Mouse (Mus musculus) ZHBTc4 (cell line): ENCODE data around the gene Plxnd1.

ENCODE experiments used
- DNase-seq: peaks from one replicate; pipeline ENCODE4 v3.0.0-alpha.2; 2011; ENCODE audit warnings: low read depth, low spot score

Plxnd1 gene

GRCm38 (mm10) chr6:115957681-115958080 lies 37.1 kb downstream of the Plxnd1 start:
- no peak for DNase-seq

GRCm38 (mm10) chr6:115956922-115957601 lies 37.7 kb downstream of the Plxnd1 start:
- DNase-seq: no peak

- DNase-seq: no peak
These were observed 38.3 kb downstream of the Plxnd1 start for GRCm38 (mm10) chr6:115956418-115956921.

DNA sequence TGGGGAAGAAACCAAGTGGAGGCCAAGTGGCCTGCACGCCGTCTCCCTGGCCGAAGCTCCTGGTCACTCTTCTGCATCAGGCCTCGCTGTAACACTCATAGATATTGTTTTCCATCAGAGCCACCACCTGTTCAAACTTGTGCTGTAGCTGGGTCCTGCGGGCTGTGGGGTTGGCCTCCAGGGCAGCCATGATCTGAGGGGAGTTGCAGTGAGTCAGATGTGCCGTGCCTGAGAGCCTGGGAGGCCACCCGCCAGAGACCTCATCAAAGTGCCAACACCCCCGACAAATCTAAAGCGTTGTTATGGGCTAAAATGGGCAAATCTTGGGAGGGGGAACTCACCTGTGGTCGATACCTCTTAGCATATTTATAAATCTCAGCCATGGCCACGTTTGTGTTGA lies 39.1 kb downstream of the Plxnd1 start:
- no peak for DNase-seq

DNA sequence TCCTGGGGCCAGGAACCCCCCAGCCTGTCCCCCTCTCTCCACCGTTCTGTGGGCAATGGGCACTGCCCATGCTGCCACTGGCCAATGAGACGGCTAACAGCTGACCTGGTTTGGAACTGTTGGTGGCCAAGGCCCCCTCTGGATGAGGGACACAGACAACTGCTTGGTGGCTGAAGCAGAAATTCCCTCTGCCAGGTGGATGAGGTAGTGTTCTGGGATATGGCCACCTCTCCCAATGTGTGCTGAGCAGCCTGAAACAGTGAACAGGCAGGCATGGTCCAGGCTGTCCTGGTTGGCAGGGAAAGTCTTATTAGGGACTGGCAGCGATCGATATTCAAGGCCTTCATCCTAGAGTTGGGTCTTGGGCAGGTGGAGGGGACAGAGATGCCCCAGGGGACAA lies 39.6 kb downstream of the Plxnd1 start:
- no peak for DNase-seq

GRCm38 (mm10) chr6:115954506-115955074 lies 40.2 kb downstream of the Plxnd1 start:
- DNase-seq: no peak

GRCm38 (mm10) chr6:115946389-115946788 lies 48.4 kb downstream of the Plxnd1 start:
- DNase-seq: no peak

- DNase-seq: no peak
These were observed 49.2 kb downstream of the Plxnd1 start for GRCm38 (mm10) chr6:115945633-115946032.

GRCm38 (mm10) chr6:115944638-115945037 lies 50.2 kb downstream of the Plxnd1 start, which contains the start of gene H1foo:
TSS of gene H1foo (plus strand) at chr6:115944938.
- no peak for DNase-seq

- no peak for DNase-seq
These were observed 51.0 kb downstream of the Plxnd1 start for GRCm38 (mm10) chr6:115943498-115944427.

DNA sequence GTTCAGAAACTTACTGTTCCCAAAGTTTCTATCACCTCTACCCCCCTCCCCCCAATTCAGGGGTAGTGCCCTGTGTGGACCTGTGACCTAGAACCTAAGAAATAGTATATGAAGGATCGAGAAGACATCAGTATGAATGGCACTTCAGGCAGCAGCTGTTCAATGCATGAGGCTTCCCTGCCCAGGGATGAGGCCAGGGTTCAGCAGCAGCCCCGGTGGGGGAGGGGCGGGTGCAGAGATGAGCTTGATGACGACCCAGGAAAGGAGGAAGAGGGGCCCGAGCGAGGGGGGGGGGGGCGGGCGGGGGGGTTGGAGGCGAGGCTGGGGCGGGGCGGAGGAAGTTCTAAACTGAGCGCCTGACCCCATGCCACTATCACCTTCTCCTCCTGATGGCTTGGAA lies 53.7 kb downstream of the Plxnd1 start:
- no peak for DNase-seq

DNA sequence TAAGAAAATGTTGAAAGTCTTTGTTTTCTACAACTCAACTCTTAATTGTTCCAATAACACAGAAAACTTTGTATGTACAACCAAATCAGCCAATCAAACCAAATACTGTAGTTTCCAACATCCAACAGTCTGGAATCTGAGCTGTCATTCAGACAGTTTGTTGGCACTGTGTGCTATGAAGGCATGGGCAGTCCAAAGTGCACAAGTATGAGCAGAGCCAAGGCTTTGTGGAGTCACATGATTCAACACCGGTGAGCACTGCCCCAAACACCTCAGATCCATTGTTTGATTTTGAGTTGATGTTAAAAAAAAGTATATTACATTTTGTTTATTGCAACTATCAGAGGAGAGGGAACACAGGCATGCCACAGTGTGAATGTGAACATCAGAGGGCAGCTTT lies 54.2 kb downstream of the Plxnd1 start:
- no peak for DNase-seq

- DNase-seq: no peak
These were observed 56.0 kb downstream of the Plxnd1 start for GRCm38 (mm10) chr6:115938798-115939197.

GRCm38 (mm10) chr6:115938011-115938410 lies 56.8 kb downstream of the Plxnd1 start:
- no peak for DNase-seq

GRCm38 (mm10) chr6:115935544-115935943 lies 59.3 kb downstream of the Plxnd1 start:
- DNase-seq: no peak

GRCm38 (mm10) chr6:115932391-115932790 lies 62.4 kb downstream of the Plxnd1 start:
- no peak for DNase-seq

DNA sequence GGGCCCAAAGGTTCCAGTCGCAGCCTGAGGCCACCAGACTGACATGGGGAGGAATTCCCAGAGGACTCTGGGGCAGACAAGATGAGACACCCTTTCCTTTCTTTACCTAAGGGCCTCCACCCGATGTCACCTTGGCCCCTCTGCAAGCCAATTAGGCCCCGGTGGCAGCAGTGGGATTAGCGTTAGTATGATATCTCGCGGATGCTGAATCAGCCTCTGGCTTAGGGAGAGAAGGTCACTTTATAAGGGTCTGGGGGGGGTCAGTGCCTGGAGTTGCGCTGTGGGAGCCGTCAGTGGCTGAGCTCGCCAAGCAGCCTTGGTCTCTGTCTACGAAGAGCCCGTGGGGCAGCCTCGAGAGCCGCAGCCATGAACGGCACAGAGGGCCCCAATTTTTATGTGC lies 63.2 kb downstream of the Plxnd1 start, which contains the start of gene Rho:
Rho (plus strand) TSS at position 110 of the 400 bp plus-strand sequence.
- DNase-seq: no peak

- no peak for DNase-seq
These were observed 64.8 kb downstream of the Plxnd1 start for GRCm38 (mm10) chr6:115930018-115930417.

DNA sequence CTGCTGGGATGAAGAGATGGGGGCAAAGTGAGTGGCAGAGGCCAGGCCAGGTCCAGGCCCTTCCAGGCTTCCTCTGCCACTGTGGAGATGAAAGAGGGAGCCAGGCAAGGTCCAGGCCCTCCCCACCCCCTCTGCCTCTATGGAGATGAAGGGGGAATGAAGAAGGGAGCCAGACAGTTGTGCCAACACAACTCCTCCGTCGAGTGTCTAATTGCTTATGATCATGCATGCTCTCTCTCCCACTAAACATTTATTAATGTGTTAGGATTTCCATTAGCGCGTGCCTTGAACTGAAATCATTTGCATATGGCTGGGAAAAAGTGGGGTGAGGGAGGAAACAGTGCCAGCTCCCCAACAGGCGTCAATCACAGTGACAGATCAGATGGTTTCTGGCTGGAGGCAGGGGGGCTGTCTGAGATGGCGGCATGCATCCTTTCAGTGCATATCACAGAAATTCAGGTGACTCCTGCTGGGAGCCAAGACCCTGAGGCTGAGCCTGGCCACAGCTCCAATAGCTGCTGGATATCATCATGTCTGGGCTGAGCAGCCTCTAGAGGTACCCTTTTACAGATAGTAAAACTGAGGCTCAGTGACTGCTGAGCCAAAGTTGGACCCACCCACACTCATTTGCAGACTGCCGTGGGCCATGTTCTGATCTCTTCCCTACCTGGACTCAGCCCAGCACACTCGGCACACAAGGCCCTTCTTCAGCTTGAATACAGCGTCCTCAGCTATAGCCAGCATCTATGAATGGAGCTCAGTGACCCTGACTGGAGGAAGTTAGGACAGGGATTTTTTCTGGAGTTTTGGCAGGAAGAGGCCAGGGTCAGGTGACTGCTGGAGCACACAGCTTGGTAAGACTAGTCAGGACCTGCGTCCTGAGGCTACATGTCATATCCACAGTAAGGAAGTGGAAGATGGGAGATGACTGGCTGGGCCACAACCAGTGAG lies 67.2 kb downstream of the Plxnd1 start:
- DNase-seq: no peak

DNA sequence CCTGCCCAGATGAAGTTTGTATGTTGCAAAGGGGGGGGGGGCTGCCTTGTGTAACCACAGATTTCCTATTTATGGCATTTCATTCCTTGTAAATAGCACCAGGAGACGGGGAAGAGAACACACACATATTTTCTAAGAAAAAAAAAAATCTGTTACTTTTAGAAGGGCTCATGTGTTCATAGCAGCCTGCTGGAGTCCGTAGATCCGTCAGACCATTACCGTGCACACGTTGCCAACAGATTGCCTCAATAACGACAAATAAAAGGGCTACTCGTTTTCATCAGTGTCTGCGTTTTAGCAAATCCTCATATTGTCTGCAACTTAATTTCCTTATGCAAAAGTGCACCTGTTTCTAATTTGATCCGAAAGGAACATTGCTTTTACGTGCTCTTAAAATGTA lies 68.4 kb downstream of the Plxnd1 start:
- DNase-seq: no peak

DNA sequence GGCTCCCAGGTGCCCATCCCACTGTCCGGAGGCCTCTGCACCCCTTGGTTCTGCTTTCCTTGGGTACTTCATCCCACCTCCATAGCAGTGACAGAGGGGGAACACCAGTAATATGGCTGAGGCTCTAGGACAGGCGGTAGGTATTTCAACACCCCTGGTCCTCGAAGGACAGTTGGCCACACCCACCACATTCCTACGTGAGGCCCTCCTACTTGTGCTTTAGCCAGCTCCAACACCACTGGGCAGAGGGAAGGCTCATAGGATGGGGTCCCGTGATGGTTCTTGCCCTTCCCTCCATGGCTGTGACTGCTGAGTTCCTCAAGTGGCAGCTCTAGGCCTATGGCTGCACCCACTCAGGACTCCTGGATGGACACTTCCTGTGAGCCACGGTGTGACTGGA lies 70.0 kb downstream of the Plxnd1 start:
- peak; percentile 24 for DNase-seq
